Mouse (Mus musculus) bone marrow macrophage, adult 2 months (primary cell): ENCODE measurements around the gene Apbb2.

ENCODE experiments used
- CTCF ChIP-seq: IDR thresholded peaks from 2 replicates; pipeline ENCODE4 v1.5.1; 2012; ENCODE audit warnings: low read depth, mild to moderate bottlenecking, low read length, moderate library complexity
- POLR2A ChIP-seq: IDR thresholded peaks from 2 replicates; pipeline ENCODE4 v1.6.1; 2012; ENCODE audit warnings: mild to moderate bottlenecking, low read depth, low read length, borderline replicate concordance

- TF ChIP-seq CTCF (no peak), POLR2A (no peak)
These were observed 10.8 kb downstream of the Apbb2 start for GRCm38 (mm10) chr5:66607801-66608200.
